Mouse (Mus musculus) lung, postnatal 0 days (tissue): ENCODE measurements at regions not wholly inside any gene's neighbourhood (a gene's known extent, or its start where the extent isn't known, plus 50 kb on each side); places are given as distances from the start of the nearest gene placed in this dataset.

Experiments used
- ATAC-seq: fragments of 200-750 bp; cut with Nextera tagmentation; 2 replicates; pipeline ENCODE4 v1.8.0; 2017; ENCODE audit warnings: moderate library complexity
- DNase-seq: peaks from one replicate; pipeline ENCODE4 v3.0.0-alpha.2; 2016; ENCODE audit warnings: low spot score
- H3K27ac ChIP-seq: fragments of 300-500 bp; sonication (generic); 2 replicates; pipeline ENCODE4 v1.5.1; 2014; ENCODE audit warnings: antibody characterized with exemption, mild to moderate bottlenecking, low read length, mixed read lengths
- H3K27me3 ChIP-seq: fragments of 300-500 bp; sonication (generic); replicated peaks from 2 replicates; pipeline ENCODE4 v1.6.1; 2014; ENCODE audit warnings: low read length, mixed read lengths; ENCODE audit not compliant: insufficient read depth
- H3K36me3 ChIP-seq: fragments of 300-500 bp; sonication (generic); 2 replicates; pipeline ENCODE4 v1.6.1; 2014; ENCODE audit warnings: low read length, mixed read lengths; ENCODE audit not compliant: insufficient read depth
- H3K4me1 ChIP-seq: fragments of 300-500 bp; sonication (generic); 2 replicates; pipeline ENCODE4 v1.6.1; 2014; ENCODE audit warnings: antibody characterized with exemption, low read depth, low read length, mixed read lengths; ENCODE audit not compliant: insufficient read depth
- H3K4me2 ChIP-seq: fragments of 300-500 bp; sonication (generic); replicated peaks from 2 replicates; pipeline ENCODE4 v1.6.1; 2014; ENCODE audit warnings: low read depth, mild to moderate bottlenecking, low read length, moderate library complexity, mixed read lengths
- H3K4me3 ChIP-seq: fragments of 300-500 bp; sonication (generic); 2 replicates; pipeline ENCODE4 v1.5.1; 2014; ENCODE audit warnings: low read depth, low read length
- H3K9ac ChIP-seq: fragments of 300-500 bp; sonication (generic); replicated peaks from 2 replicates; pipeline ENCODE4 v1.6.1; 2014; ENCODE audit warnings: low read depth, mild to moderate bottlenecking
- H3K9me3 ChIP-seq: fragments of 300-500 bp; sonication (generic); 2 replicates; pipeline ENCODE4 v1.6.1; 2016; ENCODE audit warnings: low read length, mixed read lengths
- CTCF ChIP-seq: IDR thresholded peaks from 2 replicates; pipeline ENCODE4 v1.5.1; 2016; ENCODE audit warnings: antibody characterized with exemption, mild to moderate bottlenecking
- EP300 ChIP-seq: IDR thresholded peaks from 2 replicates; pipeline ENCODE4 v1.6.1; 2016; ENCODE audit warnings: antibody characterized with exemption, mild to moderate bottlenecking, control low read depth
- WGBS: fragments of 180-500 bp; shearing (Covaris S2); extraction: QIAGEN DNeasy Blood & Tissue Kit; methylation state at CpG from one replicate; pipeline ENCODE4 v1.1.7; 2014; 5-methylcytosine and 5-hydroxymethylcytosine counted together

GRCm38 (mm10) chr1:64193150-64193838 lies 71.2 kb upstream of the Klf7 start:
- Histone ChIP-seq H3K27ac (no peak overlapping the region), H3K9me3 (no peaks in the 10 kb centered on the region), H3K4me2 (no peak overlapping the region), H3K27me3 (no peaks in the 10 kb centered on the region), H3K4me3 (no peak overlapping the region), H3K4me1 (no peaks in the 10 kb centered on the region), H3K9ac (no peak overlapping the region), H3K36me3 (no peaks in the 10 kb centered on the region)
- 60% methylated on average over 13 of the region's 13 CpGs for WGBS
- ATAC-seq = no peak
- DNase-seq = no peak
- TF ChIP-seq CTCF = no peak

- H3K27ac ChIP-seq = no peak overlapping the region
- no peak for TF ChIP-seq EP300
- TF ChIP-seq CTCF = no peak
- H3K27me3 ChIP-seq = no peaks in the 10 kb centered on the region
- no peaks in the 10 kb centered on the region for H3K9me3 ChIP-seq
- H3K4me2 ChIP-seq = no peak overlapping the region
- no peaks in the 10 kb centered on the region for H3K36me3 ChIP-seq
- H3K4me1 ChIP-seq = no peaks in the 10 kb centered on the region
- WGBS = 79% methylated on average over 3 of the region's 3 CpGs
- DNase-seq (no peak), ATAC-seq (no peak)
- no peak overlapping the region for H3K4me3 ChIP-seq
- H3K9ac ChIP-seq = no peak overlapping the region
Observed at GRCm38 (mm10) chr1:64192736-64193135, 70.7 kb upstream of the Klf7 start.

GRCm38 (mm10) chr1:64191242-64192220 lies 69.4 kb upstream of the Klf7 start:
- ATAC-seq (no peak), DNase-seq (no peak)
- WGBS = 70% methylated on average over 11 of the region's 11 CpGs

GRCm38 (mm10) chr1:64190705-64191104 lies 68.6 kb upstream of the Klf7 start:
- DNase-seq = no peak
- 69% methylated on average over 4 of the region's 4 CpGs for WGBS
- Histone ChIP-seq H3K9me3 (no peaks in the 10 kb centered on the region), H3K4me1 (no peaks in the 10 kb centered on the region), H3K9ac (no peak overlapping the region), H3K4me3 (no peak overlapping the region), H3K36me3 (no peaks in the 10 kb centered on the region), H3K27me3 (no peaks in the 10 kb centered on the region), H3K27ac (no peak overlapping the region), H3K4me2 (no peak overlapping the region)
- ATAC-seq = no peak
- no peak for TF ChIP-seq EP300
- TF ChIP-seq CTCF = no peak

More at GRCm38 (mm10) chr1:64191242-64192220, 69.4 kb upstream of the Klf7 start:
- Histone ChIP-seq H3K4me2 (no peak overlapping the region), H3K9ac (no peak overlapping the region), H3K4me1 (no peaks in the 10 kb centered on the region), H3K27me3 (no peaks in the 10 kb centered on the region), H3K4me3 (no peak overlapping the region), H3K36me3 (no peaks in the 10 kb centered on the region), H3K27ac (no peak overlapping the region), H3K9me3 (no peaks in the 10 kb centered on the region)
- no peak for TF ChIP-seq CTCF
- TF ChIP-seq EP300 = no peak

- no peaks in the 10 kb centered on the region for H3K27me3 ChIP-seq
- no peak for TF ChIP-seq EP300
- no peak for TF ChIP-seq CTCF
- H3K4me3 ChIP-seq = no peak overlapping the region
- H3K9ac ChIP-seq = no peak overlapping the region
- no peaks in the 10 kb centered on the region for H3K4me1 ChIP-seq
- H3K4me2 ChIP-seq = no peak overlapping the region
- ATAC-seq (no peak), DNase-seq (no peak)
- 36% methylated on average over 5 of the region's 5 CpGs for WGBS
- H3K27ac ChIP-seq = no peak overlapping the region
- no peaks in the 10 kb centered on the region for H3K36me3 ChIP-seq
- no peaks in the 10 kb centered on the region for H3K9me3 ChIP-seq
Observed at GRCm38 (mm10) chr1:64190097-64190496, 68.0 kb upstream of the Klf7 start.

- peak; percentile 44; the same call in 1 of the 2 replicates for ATAC-seq
- H3K9me3 ChIP-seq = no peaks in the 10 kb centered on the region
- peak; percentile 41 for DNase-seq
- no peaks in the 10 kb centered on the region for H3K4me1 ChIP-seq
- no peaks in the 10 kb centered on the region for H3K36me3 ChIP-seq
- H3K4me2 ChIP-seq = no peak overlapping the region
- no peak overlapping the region for H3K9ac ChIP-seq
- no peak overlapping the region for H3K4me3 ChIP-seq
- TF ChIP-seq CTCF (no peak), EP300 (no peak)
- 34% methylated on average over 6 of the region's 6 CpGs for WGBS
- no peak overlapping the region for H3K27ac ChIP-seq
- no peaks in the 10 kb centered on the region for H3K27me3 ChIP-seq
Observed at GRCm38 (mm10) chr1:64189471-64189870, 67.4 kb upstream of the Klf7 start.
